Mouse (Mus musculus): ENCODE measurements around the gene Tedc1.

- TF ChIP-seq CTCF (IDR thresholded peaks at IDR 0.05) (no peak), EP300 (IDR thresholded peaks at IDR 0.05) (no peak; the same call in 1 of the 2 replicates)
Measured at GRCm38 (mm10) chr12:113155076-113155771, 997 bp upstream of the Tedc1 start.

Data from lung, postnatal 0 days (tissue).